In the genomic region with DNA sequence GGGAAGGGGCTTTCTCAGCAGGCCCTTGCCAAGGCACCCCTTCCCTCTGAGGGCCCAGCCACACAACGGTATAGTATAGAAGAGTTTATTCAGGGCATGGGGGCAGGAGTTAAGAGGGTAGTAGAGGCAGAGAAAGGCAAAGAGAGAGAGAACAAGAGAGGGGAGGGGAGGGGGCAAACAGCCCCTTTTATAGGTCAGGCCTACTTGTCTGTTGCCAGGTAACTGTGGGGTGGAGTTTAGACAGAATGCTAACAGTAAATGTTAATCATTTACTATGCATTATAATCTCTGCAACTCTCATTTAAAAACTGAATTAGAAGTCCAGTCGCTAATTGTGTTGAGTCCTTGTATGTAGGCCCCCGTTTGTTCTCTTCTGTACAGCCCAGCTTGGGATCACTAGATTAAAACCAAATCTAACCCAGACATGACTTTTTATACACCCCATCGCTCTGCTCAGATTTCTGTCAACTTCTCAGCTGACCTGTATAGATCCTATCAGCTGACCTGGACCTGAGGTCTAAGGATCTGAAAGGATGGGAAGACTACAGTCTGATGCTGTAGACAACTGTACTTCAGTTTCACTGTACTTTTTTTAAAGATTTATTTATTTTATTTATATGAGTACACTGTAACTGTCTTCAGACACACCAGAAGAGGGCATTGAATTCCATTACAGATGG, we compare ENCODE assay signal across 17 mouse cellular contexts. TPM values are rescaled to one million over a fixed set of nuclear protein-coding genes. Genes with fewer than 3 reads are reported as not detected.
DNase-seq lines count a peak whose midpoint lies in the region; ATAC-seq and TF ChIP-seq lines count a peak whose summit lies in the region.
"Had no signal": no experiment of that assay in that cellular context is flagged by ENCODE, and none has a peak within 500 bp of the region (broad histone marks: within the 10 kb centered on the region; RNA-seq: fewer than 3 reads in every experiment).

No protein-coding gene starts in this region.

- WGBS in lung, postnatal 0 days = 47% methylated on average over 4 of the region's 4 CpGs
- 57% methylated on average over 4 of the region's 4 CpGs for WGBS in kidney, postnatal 0 days

- no peak for TF ChIP-seq CTCF in lung, postnatal 0 days (IDR thresholded peaks at IDR 0.05)
- no peak for TF ChIP-seq CTCF in kidney, postnatal 0 days (IDR thresholded peaks at IDR 0.05; ENCODE audit: low read depth)

- no peak overlapping the region for H3K9ac ChIP-seq in lung, postnatal 0 days (replicated peaks; ENCODE audit: low read depth)
- no peak overlapping the region for H3K9ac ChIP-seq in kidney, postnatal 0 days (ENCODE audit: low read depth, low read length)
- H3K9ac ChIP-seq: heart, embryonic 15.5 days; limb, embryonic 12.5 days; midbrain, embryonic 15.5 days; neural tube, embryonic 15.5 days had no signal

- H3K4me1 ChIP-seq in lung, postnatal 0 days (ENCODE audit: insufficient read depth, low read depth, low read length) = no peaks in the 10 kb centered on the region
- H3K4me1 ChIP-seq in kidney, postnatal 0 days (replicated peaks; ENCODE audit: insufficient read depth, low read length) = no peaks in the 10 kb centered on the region
- H3K4me1 ChIP-seq: hindbrain, embryonic 10.5 days; limb, embryonic 12.5 days; midbrain, embryonic 15.5 days; neural tube, embryonic 15.5 days had no signal

- no peak overlapping the region for H3K4me3 ChIP-seq in lung, postnatal 0 days (ENCODE audit: low read depth, low read length)
- H3K4me3 ChIP-seq in kidney, postnatal 0 days (replicated peaks; ENCODE audit: low read depth, low read length) = no peak overlapping the region
- H3K4me3 ChIP-seq: erythroblast, embryonic 14.5 days; heart, adult 2 months; heart, embryonic 15.5 days; hindbrain, embryonic 10.5 days; limb, embryonic 12.5 days; midbrain, embryonic 15.5 days; neural tube, embryonic 15.5 days had no signal

- no peaks in the 10 kb centered on the region for H3K9me3 ChIP-seq in lung, postnatal 0 days (ENCODE audit: low read length)
- H3K9me3 ChIP-seq in kidney, postnatal 0 days (replicated peaks; ENCODE audit: low read length) = no peaks in the 10 kb centered on the region
- H3K9me3 ChIP-seq: heart, embryonic 15.5 days; hindbrain, embryonic 10.5 days; limb, embryonic 12.5 days; midbrain, embryonic 15.5 days; neural tube, embryonic 15.5 days had no signal

- H3K27ac ChIP-seq in lung, postnatal 0 days (ENCODE audit: low read length) = no peak overlapping the region
- H3K27ac ChIP-seq in kidney, postnatal 0 days = no peak overlapping the region
- H3K27ac ChIP-seq: heart, adult 2 months; heart, embryonic 15.5 days; hindbrain, embryonic 10.5 days; limb, embryonic 12.5 days; midbrain, embryonic 15.5 days; neural tube, embryonic 15.5 days had no signal

- DNase-seq in kidney, adult 9 months = peak; percentile 54
- no peak for DNase-seq in kidney, adult 11 months
- no peak for DNase-seq in lung, postnatal 0 days (ENCODE audit: low spot score)
- DNase-seq in lung, adult 18-20 months = no peak
- no peak for DNase-seq in kidney, postnatal 0 days (ENCODE audit: low spot score)
- no peak for DNase-seq in cerebellum, postnatal 10 days
- DNase-seq in spleen, adult 18-20 months = no peak
- DNase-seq: cerebellum, adult 2 months; gastrocnemius, postnatal 14 days; heart, adult 2 months had no signal

- TF ChIP-seq EP300 in lung, postnatal 0 days (IDR thresholded peaks at IDR 0.05) = no peak

- H3K4me2 ChIP-seq in lung, postnatal 0 days (replicated peaks; ENCODE audit: low read depth, low read length) = no peak overlapping the region
- H3K4me2 ChIP-seq in kidney, postnatal 0 days (ENCODE audit: low read length) = no peak overlapping the region
- H3K4me2 ChIP-seq: heart, embryonic 15.5 days; limb, embryonic 12.5 days; midbrain, embryonic 15.5 days; neural tube, embryonic 15.5 days had no signal

- peak; percentile 11; the same call in 1 of the 2 replicates for ATAC-seq in lung, postnatal 0 days
- peak; percentile 29; the same call in 1 of the 2 replicates for ATAC-seq in kidney, postnatal 0 days (replicated peaks; ENCODE audit: low FRiP score, low read depth)
- ATAC-seq: forebrain, embryonic 14.5 days; midbrain, embryonic 15.5 days had no signal

- peaks cover 14% of the 10 kb centered on the region for H3K36me3 ChIP-seq in lung, postnatal 0 days (ENCODE audit: insufficient read depth, low read length)
- H3K36me3 ChIP-seq in kidney, postnatal 0 days (ENCODE audit: insufficient read depth, low read length) = no peaks in the 10 kb centered on the region
- H3K36me3 ChIP-seq: heart, embryonic 15.5 days; hindbrain, embryonic 10.5 days; midbrain, embryonic 15.5 days; neural tube, embryonic 15.5 days had no signal

- no peaks in the 10 kb centered on the region for H3K27me3 ChIP-seq in lung, postnatal 0 days (replicated peaks; ENCODE audit: insufficient read depth, low read length)
- no peaks in the 10 kb centered on the region for H3K27me3 ChIP-seq in kidney, postnatal 0 days (ENCODE audit: insufficient read depth, low read length)
- H3K27me3 ChIP-seq: heart, embryonic 15.5 days; limb, embryonic 12.5 days; midbrain, embryonic 15.5 days; neural tube, embryonic 15.5 days had no signal

RNA-seq across cellular contexts. Expression of gene Birc2, which starts 8.5 kb away (rescaled TPM):
- polyA plus RNA-seq in lung, postnatal 0 days (2015; fragmentation: Nextera tagmentation; extraction: Ambion mirVana) = 23.6 and 28.6 TPM in 2 replicates
- polyA plus RNA-seq in kidney, postnatal 0 days (2015; fragmentation: Nextera tagmentation; extraction: Ambion mirVana) = 36.4 and 37.4 TPM in 2 replicates

RNA-seq across cellular contexts. Expression of gene Birc3, which starts 27.6 kb away (rescaled TPM):
- 23.2 and 31.4 TPM in 2 replicates for polyA plus RNA-seq in lung, postnatal 0 days (2015; fragmentation: Nextera tagmentation; extraction: Ambion mirVana)
- polyA plus RNA-seq in kidney, postnatal 0 days (2015; fragmentation: Nextera tagmentation; extraction: Ambion mirVana) = 5.3 and 7.2 TPM in 2 replicates
